Mouse (Mus musculus): ENCODE data around the gene Tbc1d22b.

DNA sequence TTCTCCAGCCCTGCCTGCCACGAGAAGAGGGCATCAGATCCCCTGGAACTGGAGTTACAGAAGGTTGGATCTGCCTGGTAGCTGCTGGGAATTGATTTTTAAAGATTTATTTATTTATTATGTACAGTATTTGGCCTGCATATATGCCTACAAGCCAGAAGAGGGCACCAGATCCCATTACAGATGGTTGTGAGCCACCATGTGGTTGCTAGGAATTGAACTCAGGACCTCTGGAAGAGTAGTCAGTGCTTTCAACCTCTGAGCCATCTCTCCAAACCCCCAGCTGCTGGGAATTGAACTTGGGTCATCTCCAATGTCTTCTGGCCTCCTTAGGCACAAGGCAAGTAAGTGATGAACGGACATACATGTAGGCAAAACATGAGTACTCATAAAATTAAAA lies 5.5 kb upstream of the Tbc1d22b start:
- TF ChIP-seq CTCF (IDR thresholded peaks at IDR 0.05; ENCODE audit: low read depth, low read length) (no peak), POLR2A (IDR thresholded peaks at IDR 0.05; ENCODE audit: extremely low read depth, insufficient read depth, low read length) (no peak)
